Mouse (Mus musculus) midbrain, postnatal 0 days (tissue): ENCODE measurements around the gene Scn1b. TPM values are rescaled to one million over a fixed set of nuclear protein-coding genes. Genes with fewer than 3 reads are reported as not detected.

Experiments
- ATAC-seq: fragments of 200-750 bp; cut with Nextera tagmentation; 2 replicates; pipeline ENCODE4 v1.8.0; 2017; ENCODE audit warnings: moderate number of reproducible peaks, mild to moderate bottlenecking, moderate TSS enrichment, moderate library complexity; ENCODE audit not compliant: low FRiP score
- DNase-seq: peaks from one replicate; pipeline ENCODE4 v3.0.0-alpha.2; 2015; ENCODE audit warnings: low spot score
- H3K27ac ChIP-seq: fragments of 300-500 bp; sonication (generic); 2 replicates; pipeline ENCODE4 v1.5.1; 2014; ENCODE audit warnings: low read depth, mild to moderate bottlenecking, low read length, mixed read lengths
- H3K27me3 ChIP-seq: fragments of 300-500 bp; sonication (generic); 2 replicates; pipeline ENCODE4 v1.6.1; 2014; ENCODE audit warnings: low read length, control low read depth, mixed read lengths; ENCODE audit not compliant: insufficient read depth
- H3K36me3 ChIP-seq: fragments of 300-500 bp; sonication (generic); 2 replicates; pipeline ENCODE4 v1.6.1; 2014; ENCODE audit warnings: low read length, control low read depth, mixed read lengths; ENCODE audit not compliant: insufficient read depth
- H3K4me1 ChIP-seq: fragments of 300-500 bp; sonication (generic); 2 replicates; pipeline ENCODE4 v1.6.1; 2014; ENCODE audit warnings: mild to moderate bottlenecking, control low read depth, antibody characterized with exemption, low read length, mixed read lengths; ENCODE audit not compliant: insufficient read depth
- H3K4me2 ChIP-seq: fragments of 300-500 bp; sonication (generic); 2 replicates; pipeline ENCODE4 v1.6.1; 2014; ENCODE audit warnings: low read depth, mild to moderate bottlenecking, low read length, mixed read lengths; ENCODE audit not compliant: poor library complexity, severe bottlenecking
- H3K4me3 ChIP-seq: fragments of 300-500 bp; sonication (generic); 2 replicates; pipeline ENCODE4 v1.5.1; 2014; ENCODE audit warnings: low read depth, mild to moderate bottlenecking, low read length, moderate library complexity
- H3K9ac ChIP-seq: fragments of 300-500 bp; sonication (generic); replicated peaks from 2 replicates; pipeline ENCODE4 v1.6.1; 2014; ENCODE audit warnings: mild to moderate bottlenecking, low read length, moderate library complexity, mixed read lengths; ENCODE audit not compliant: poor library complexity, severe bottlenecking
- H3K9me3 ChIP-seq: fragments of 300-500 bp; sonication (generic); 2 replicates; pipeline ENCODE4 v1.6.1; 2016; ENCODE audit warnings: low read length, control low read depth
- CTCF ChIP-seq: IDR thresholded peaks from 2 replicates; pipeline ENCODE4 v1.5.1; 2016; ENCODE audit warnings: antibody characterized with exemption, mild to moderate bottlenecking
- WGBS: fragments of 180-500 bp; shearing (Covaris S2); extraction: QIAGEN DNeasy Blood & Tissue Kit; methylation state at CpG from one replicate; pipeline ENCODE4 v1.1.7; 2014; 5-methylcytosine and 5-hydroxymethylcytosine counted together
- polyA plus RNA-seq: library from polyadenylated mRNA; unstranded; fragments of >200 nt; fragmentation: Nextera tagmentation; extraction: Ambion mirVana; gene quantifications from 2 replicates; pipeline ENCODE4 v1.2.1, GENCODE M21; 2015
- total RNA-seq: library from RNA; depleted of rRNA; stranded (reverse); fragments of >200 nt; gene quantifications from 2 replicates; pipeline ENCODE4 v1.2.3, GENCODE M21; 2014

Scn1b gene
- total and polyA plus RNA-seq, 2 experiments from 2014 or later: 32.3 to 57.5 TPM

DNA sequence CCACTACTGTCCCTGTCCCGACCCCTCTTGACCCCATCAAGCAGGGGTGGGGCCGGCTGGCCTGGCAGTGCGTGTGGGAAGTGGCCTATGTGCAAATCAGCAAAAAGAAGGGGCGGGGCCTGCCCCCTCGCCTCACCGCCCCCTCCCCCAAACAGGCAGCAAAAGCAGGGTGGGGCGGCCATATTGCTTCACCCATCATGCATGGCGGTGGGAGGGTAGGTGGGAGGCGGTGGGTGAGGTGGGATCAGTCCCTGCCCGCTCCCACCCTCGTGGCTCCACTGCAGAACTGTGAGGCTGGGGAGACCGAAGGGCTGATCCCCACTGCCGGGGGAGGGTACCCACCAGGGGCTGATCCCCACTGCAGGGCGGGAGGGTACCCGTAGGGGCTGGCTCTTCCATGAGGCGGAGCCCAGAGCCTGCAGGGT, 10.1 kb downstream of the Scn1b start:
- H3K4me3 ChIP-seq: no peak overlapping the region
- no peak overlapping the region for H3K4me2 ChIP-seq
- H3K36me3 ChIP-seq: no peaks in the 10 kb centered on the region
- TF ChIP-seq CTCF: no peak
- ATAC-seq: no peak
- no peak overlapping the region for H3K27ac ChIP-seq
- H3K9ac ChIP-seq: no peak overlapping the region
- WGBS: 50% methylated on average over 15 of the region's 16 CpGs
- no peaks in the 10 kb centered on the region for H3K27me3 ChIP-seq
- no peaks in the 10 kb centered on the region for H3K4me1 ChIP-seq
- DNase-seq: no peak
- H3K9me3 ChIP-seq: no peaks in the 10 kb centered on the region

DNA sequence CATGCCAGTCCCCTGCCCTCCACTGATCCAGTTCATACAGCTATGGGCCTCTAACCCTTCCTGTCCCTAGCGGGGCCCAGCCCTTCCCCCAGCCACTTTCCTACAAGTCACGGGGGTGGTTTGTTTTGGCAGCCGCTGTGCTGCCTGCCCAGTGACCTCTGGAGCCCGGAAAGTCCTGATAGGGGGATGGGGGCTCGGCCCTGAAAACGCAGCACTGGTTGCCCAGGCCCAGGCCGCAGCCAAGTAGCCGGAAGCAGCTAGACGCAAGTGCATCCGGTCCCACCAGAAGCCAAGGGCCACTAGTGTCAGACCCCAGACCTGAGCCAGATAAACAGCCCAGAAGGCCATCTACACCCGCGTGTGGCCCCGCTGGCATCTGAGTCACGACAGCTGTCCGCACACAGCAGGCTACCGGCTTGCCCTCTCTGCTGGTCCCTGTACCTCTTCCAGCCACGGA, 11.2 kb downstream of the Scn1b start:
- WGBS: 39% methylated on average over 17 of the region's 17 CpGs
- Histone ChIP-seq H3K4me3 (no peak overlapping the region), H3K9me3 (no peaks in the 10 kb centered on the region), H3K27me3 (no peaks in the 10 kb centered on the region), H3K36me3 (no peaks in the 10 kb centered on the region), H3K4me2 (no peak overlapping the region), H3K4me1 (no peaks in the 10 kb centered on the region), H3K9ac (no peak overlapping the region), H3K27ac (no peak overlapping the region)
- ATAC-seq: no peak
- no peak for TF ChIP-seq CTCF
- DNase-seq: no peak

DNA sequence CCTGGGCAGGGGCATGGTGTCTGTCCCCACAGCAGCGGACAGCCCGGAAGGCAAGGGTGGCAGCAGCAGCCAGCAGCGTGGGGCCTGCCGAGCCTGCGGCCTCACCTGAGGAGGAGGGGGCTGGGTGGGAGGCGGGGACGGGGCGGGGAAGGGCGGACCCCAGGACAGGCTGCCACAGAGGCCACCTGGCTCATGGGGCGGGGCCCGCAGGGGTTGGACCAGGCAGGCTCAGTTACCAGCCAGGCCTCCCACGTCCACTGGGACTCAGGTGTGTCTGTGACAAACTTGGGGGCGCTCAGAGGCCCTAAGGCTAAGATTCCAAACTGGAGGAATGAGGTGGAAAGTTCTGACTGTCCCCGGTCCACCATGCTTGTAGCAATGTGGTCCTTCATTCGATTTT, 11.6 kb downstream of the Scn1b start, which contains the start of gene Hpn:
Gene Hpn, minus strand, starts transcription at position 109 of the 400 bp plus-strand sequence.
- no peak for TF ChIP-seq CTCF
- no peak within 1 kb of the TSS for H3K9ac ChIP-seq
- H3K27me3 ChIP-seq: no peaks in the 10 kb centered on the region
- H3K36me3 ChIP-seq: no peaks in the 10 kb centered on the region
- no peak within 1 kb of the TSS for H3K27ac ChIP-seq
- no peak for ATAC-seq
- no peaks in the 10 kb centered on the region for H3K9me3 ChIP-seq
- no peak within 1 kb of the TSS for H3K4me2 ChIP-seq
- no peaks in the 10 kb centered on the region for H3K4me1 ChIP-seq
- 22% methylated on average over 11 of the region's 15 CpGs for whole genome bisulfite sequencing
- DNase-seq: no peak
- H3K4me3 ChIP-seq: no peak within 1 kb of the TSS

DNA sequence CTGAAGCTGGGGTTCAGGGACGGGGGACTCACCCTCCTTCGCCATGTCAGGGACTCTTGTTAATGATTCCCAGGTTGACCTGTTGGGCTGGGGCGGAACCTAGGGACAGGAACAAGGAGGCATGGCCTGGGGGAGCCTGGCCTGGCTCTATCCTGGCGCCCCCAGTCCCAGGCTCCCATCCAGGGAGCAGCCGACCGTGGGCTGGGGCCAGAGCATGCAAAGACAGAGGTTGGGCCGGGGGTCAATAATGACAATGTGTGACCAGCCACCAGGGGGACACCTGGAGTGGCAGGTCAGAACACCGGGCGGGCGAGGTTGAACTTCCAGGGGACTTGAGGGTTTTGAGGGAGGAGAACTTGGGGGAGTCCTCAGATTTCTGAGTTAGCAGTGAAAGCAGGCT, 12.2 kb downstream of the Scn1b start:
- H3K27me3 ChIP-seq: no peaks in the 10 kb centered on the region
- H3K27ac ChIP-seq: no peak overlapping the region
- H3K4me1 ChIP-seq: no peaks in the 10 kb centered on the region
- H3K9me3 ChIP-seq: no peaks in the 10 kb centered on the region
- H3K4me3 ChIP-seq: no peak overlapping the region
- WGBS: 60% methylated on average over 10 of the region's 10 CpGs
- peak; percentile 11; the same call in 1 of the 2 replicates for TF ChIP-seq CTCF
- DNase-seq (no peak), ATAC-seq (no peak; the same call in 1 of the 2 replicates)
- H3K4me2 ChIP-seq: no peak overlapping the region
- no peaks in the 10 kb centered on the region for H3K36me3 ChIP-seq
- no peak overlapping the region for H3K9ac ChIP-seq

DNA sequence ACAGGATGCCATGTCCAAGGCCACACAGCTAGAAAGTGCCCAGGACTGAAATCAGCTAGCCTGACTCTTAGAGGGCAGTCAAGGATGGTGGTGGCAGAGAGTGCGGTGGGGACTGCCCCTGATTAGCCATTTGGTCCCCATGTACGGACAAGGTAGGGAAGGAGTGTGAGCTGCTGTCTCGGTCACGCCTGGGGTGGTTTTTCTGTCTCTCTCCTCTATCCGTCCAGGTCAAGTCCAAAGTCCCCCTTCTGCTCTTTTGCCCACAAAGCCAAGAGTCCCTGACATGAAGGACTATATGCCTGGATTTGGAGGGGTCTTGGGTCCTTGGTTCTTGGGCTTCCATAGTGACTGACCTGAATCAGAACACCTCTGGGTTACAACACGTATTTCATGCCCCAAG, 13.0 kb downstream of the Scn1b start:
- H3K9me3 ChIP-seq: no peaks in the 10 kb centered on the region
- no peak overlapping the region for H3K4me3 ChIP-seq
- ATAC-seq (no peak), DNase-seq (no peak)
- no peak overlapping the region for H3K4me2 ChIP-seq
- no peak overlapping the region for H3K27ac ChIP-seq
- TF ChIP-seq CTCF: no peak
- no peaks in the 10 kb centered on the region for H3K36me3 ChIP-seq
- no peaks in the 10 kb centered on the region for H3K27me3 ChIP-seq
- H3K4me1 ChIP-seq: no peaks in the 10 kb centered on the region
- WGBS: 86% methylated on average over 6 of the region's 6 CpGs
- no peak overlapping the region for H3K9ac ChIP-seq

DNA sequence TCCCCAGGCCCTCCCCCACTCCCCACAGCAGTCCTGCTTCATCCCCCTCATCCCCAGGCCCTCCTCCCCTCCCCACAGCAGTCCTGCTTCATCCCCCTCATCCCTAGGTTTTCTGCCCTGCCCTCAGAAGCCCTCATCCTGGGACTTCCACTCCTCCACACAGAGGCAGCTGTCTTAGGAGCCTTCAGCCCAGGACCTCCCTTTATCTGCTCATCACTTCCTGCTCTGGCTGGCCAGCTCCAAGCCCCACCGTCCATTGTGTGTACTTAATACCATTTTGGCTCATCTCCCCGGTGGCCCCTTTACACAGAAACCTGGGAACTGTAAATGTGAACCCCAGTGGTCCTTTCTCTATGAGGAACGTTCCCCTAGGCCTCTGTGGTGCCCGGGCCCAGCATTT, 14.8 kb downstream of the Scn1b start:
- H3K9me3 ChIP-seq: no peaks in the 10 kb centered on the region
- no peaks in the 10 kb centered on the region for H3K36me3 ChIP-seq
- H3K9ac ChIP-seq: no peak overlapping the region
- ATAC-seq: no peak
- no peak overlapping the region for H3K27ac ChIP-seq
- no peak overlapping the region for H3K4me2 ChIP-seq
- no peak for TF ChIP-seq CTCF
- DNase-seq: no peak
- H3K4me1 ChIP-seq: no peaks in the 10 kb centered on the region
- 23% methylated on average over 4 of the region's 4 CpGs for WGBS
- no peaks in the 10 kb centered on the region for H3K27me3 ChIP-seq
- no peak overlapping the region for H3K4me3 ChIP-seq
